Mouse (Mus musculus) testis, adult 10 weeks (tissue): ENCODE measurements around the gene Mkrn2os. TPM values are rescaled to one million over a fixed set of nuclear protein-coding genes. Genes with fewer than 3 reads are reported as not detected.

Source experiments
- polyA plus RNA-seq: library from polyadenylated mRNA; stranded (reverse); fragments of 350-450 nt; fragmentation: Illumina TruSeq; extraction: RNeasy Lipid Tissue Mini Kit (QIAGEN cat#74804); gene quantifications from one replicate; pipeline ENCODE4 v1.2.3, GENCODE M21; 2014; ENCODE audit warnings: low read depth, low replicate concordance

Gene Mkrn2os
- polyA plus RNA-seq: 0.14 TPM

GRCm38 (mm10) chr6:115592458-115592857, at the start of gene Mkrn2os:
Gene Mkrn2os (minus strand): TSS chr6:115592576.

GRCm38 (mm10) chr6:115601715-115602523, 9.5 kb upstream of the Mkrn2os start, which contains the start of gene Mkrn2:
Gene Mkrn2 (plus strand): TSS chr6:115601902.

GRCm38 (mm10) chr6:115544442-115544970, 47.9 kb downstream of the Mkrn2os start, which contains the start of gene Tsen2:
Gene Tsen2 (plus strand): TSS chr6:115544664.

Other genes starting within 250 kb of the Mkrn2os start
- gene Pparg, start 231.6 kb downstream of the Mkrn2os start, polyA plus RNA-seq: 4.9 TPM
- gene Tsen2, start 47.9 kb downstream of the Mkrn2os start, polyA plus RNA-seq: 0.77 TPM
- gene Mkrn2, start 9.3 kb upstream of the Mkrn2os start, polyA plus RNA-seq: 20.4 TPM
- 19.5 TPM for gene Raf1, start 84.1 kb upstream of the Mkrn2os start, polyA plus RNA-seq
- gene Tmem40, start 169.8 kb upstream of the Mkrn2os start, polyA plus RNA-seq: not detected
- gene Cand2, start 182.0 kb upstream of the Mkrn2os start, polyA plus RNA-seq: 1.9 TPM
- gene Rpl32, start 216.2 kb upstream of the Mkrn2os start, polyA plus RNA-seq: 233 TPM
- gene Efcab12, start 245.8 kb upstream of the Mkrn2os start, polyA plus RNA-seq: 11.4 TPM